Mouse (Mus musculus) intestine, embryonic 14.5 days (tissue): ENCODE measurements at regions not wholly inside any gene's neighbourhood (a gene's known extent, or its start where the extent isn't known, plus 50 kb on each side); places are given as distances from the start of the nearest gene placed in this dataset.
"Not testable (repeated sequence)": the region's sequence is repeated elsewhere in the genome, so short reads cannot be mapped to it uniquely, and the experiment has no call there.

ENCODE experiments used
- ATAC-seq: fragments of 200-750 bp; cut with Nextera tagmentation; replicated peaks from 2 replicates; pipeline ENCODE4 v1.8.0; 2017; ENCODE audit warnings: low read depth, moderate number of reproducible peaks, moderate TSS enrichment, moderate library complexity; ENCODE audit not compliant: low FRiP score, low TSS enrichment
- DNase-seq: peaks from one replicate; pipeline ENCODE4 v3.0.0-alpha.2; 2018; ENCODE audit warnings: low spot score
- H3K27ac ChIP-seq: fragments of 300-500 bp; sonication (generic); 2 replicates; pipeline ENCODE4 v1.5.1; 2014; ENCODE audit warnings: low read depth, mild to moderate bottlenecking, control low read depth
- H3K27me3 ChIP-seq: fragments of 300-500 bp; sonication (generic); replicated peaks from 2 replicates; pipeline ENCODE4 v1.6.1; 2014; ENCODE audit warnings: low read length, control low read depth; ENCODE audit not compliant: control insufficient read depth, insufficient read depth
- H3K36me3 ChIP-seq: fragments of 300-500 bp; sonication (generic); 2 replicates; pipeline ENCODE4 v1.6.1; 2014; ENCODE audit warnings: low read length, control low read depth; ENCODE audit not compliant: control insufficient read depth, insufficient read depth
- H3K4me1 ChIP-seq: fragments of 300-500 bp; sonication (generic); replicated peaks from 2 replicates; pipeline ENCODE4 v1.6.1; 2014; ENCODE audit warnings: low read length, control low read depth, mixed read lengths; ENCODE audit not compliant: control insufficient read depth, insufficient read depth
- H3K4me2 ChIP-seq: fragments of 300-500 bp; sonication (generic); 2 replicates; pipeline ENCODE4 v1.6.1; 2014; ENCODE audit warnings: low read length
- H3K4me3 ChIP-seq: fragments of 300-500 bp; sonication (generic); 2 replicates; pipeline ENCODE4 v1.5.1; 2014; ENCODE audit warnings: low read depth, low read length, control low read depth, mixed read lengths
- H3K9ac ChIP-seq: fragments of 300-500 bp; sonication (generic); 2 replicates; pipeline ENCODE4 v1.6.1; 2014; ENCODE audit warnings: mild to moderate bottlenecking, low read length
- H3K9me3 ChIP-seq: fragments of 300-500 bp; sonication (generic); 2 replicates; pipeline ENCODE4 v1.6.1; 2016; ENCODE audit warnings: low read length, control low read depth; ENCODE audit not compliant: control insufficient read depth
- WGBS: fragments of 180-500 bp; shearing (Covaris S2); extraction: QIAGEN DNeasy Blood & Tissue Kit; methylation state at CpG from one replicate; pipeline ENCODE4 v1.1.7; 2014; 5-methylcytosine and 5-hydroxymethylcytosine counted together

GRCm38 (mm10) chr12:69510736-69511135 is 72.1 kb downstream of the Vcpkmt start:
- no peak overlapping the region for H3K4me2 ChIP-seq
- H3K9ac ChIP-seq: no peak overlapping the region
- DNase-seq: no peak
- H3K9me3 ChIP-seq: no peaks in the 10 kb centered on the region
- no peaks in the 10 kb centered on the region for H3K36me3 ChIP-seq
- peaks cover 8% of the 10 kb centered on the region; the same call in 1 of the 2 replicates for H3K4me1 ChIP-seq
- 72% methylated on average over 4 of the region's 4 CpGs for WGBS
- ATAC-seq: no peak
- no peak overlapping the region for H3K27ac ChIP-seq
- H3K27me3 ChIP-seq: no peaks in the 10 kb centered on the region
- no peak overlapping the region for H3K4me3 ChIP-seq

DNA sequence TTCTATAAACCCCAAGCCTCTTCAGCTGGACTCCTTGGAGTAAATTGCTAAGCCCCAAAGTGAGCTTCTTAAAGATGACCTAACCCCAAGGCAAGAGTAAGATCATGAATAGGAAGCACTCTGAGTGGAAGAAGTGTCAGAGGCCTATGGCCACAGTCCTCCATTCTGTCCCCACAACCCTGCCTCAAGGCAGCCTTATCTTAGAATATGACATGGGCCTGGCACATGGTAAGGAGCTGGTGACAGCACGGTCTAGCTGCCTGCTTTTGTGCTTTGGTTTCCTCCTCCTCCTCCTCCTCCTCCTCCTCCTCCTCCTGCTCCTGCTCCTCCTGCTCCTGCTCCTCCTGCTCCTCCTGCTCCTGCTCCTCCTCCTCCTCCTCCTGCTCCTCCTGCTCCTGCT is 73.6 kb downstream of the Vcpkmt start:
- not testable (repeated sequence) for H3K4me3 ChIP-seq, H3K27ac ChIP-seq, H3K27me3 ChIP-seq, ATAC-seq, H3K9ac ChIP-seq, H3K36me3 ChIP-seq, H3K4me1 ChIP-seq, H3K4me2 ChIP-seq, DNase-seq, H3K9me3 ChIP-seq
- WGBS: 73% methylated on average over 1 of the region's 1 CpGs

GRCm38 (mm10) chr12:69507906-69508305 is 74.9 kb downstream of the Vcpkmt start:
- Histone ChIP-seq H3K9ac (no peak overlapping the region), H3K27ac (no peak overlapping the region), H3K4me3 (no peak overlapping the region), H3K36me3 (no peaks in the 10 kb centered on the region), H3K4me2 (no peak overlapping the region), H3K4me1 (peaks cover 2% of the 10 kb centered on the region; the same call in 1 of the 2 replicates), H3K9me3 (no peaks in the 10 kb centered on the region), H3K27me3 (no peaks in the 10 kb centered on the region)
- ATAC-seq (no peak), DNase-seq (no peak)
- WGBS: 89% methylated on average over 6 of the region's 6 CpGs

DNA sequence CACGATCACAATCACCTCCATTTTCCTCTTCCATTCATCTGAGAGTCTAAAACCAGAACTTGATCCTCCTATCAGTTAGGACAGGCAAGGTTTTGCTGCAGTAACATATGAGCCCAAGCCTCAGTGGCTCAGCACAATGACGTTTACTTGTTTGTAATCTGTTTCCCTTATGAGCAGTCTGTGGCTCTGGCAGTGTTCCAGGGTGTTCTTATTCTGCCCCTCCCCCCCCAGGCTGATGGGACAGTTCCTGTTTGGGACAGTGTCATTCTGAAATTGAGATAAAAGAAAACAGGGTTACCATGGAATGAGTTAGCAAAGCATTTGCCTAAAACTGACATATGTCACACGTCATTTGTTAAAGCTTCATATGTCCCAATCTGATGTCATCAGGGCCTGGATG is 75.5 kb downstream of the Vcpkmt start:
- H3K4me2 ChIP-seq: no peak overlapping the region
- no peaks in the 10 kb centered on the region for H3K27me3 ChIP-seq
- no peak overlapping the region for H3K27ac ChIP-seq
- WGBS: 76% methylated on average over 3 of the region's 3 CpGs
- peaks cover 8% of the 10 kb centered on the region for H3K4me1 ChIP-seq
- DNase-seq: no peak
- no peak overlapping the region for H3K9ac ChIP-seq
- H3K4me3 ChIP-seq: no peak overlapping the region
- no peaks in the 10 kb centered on the region for H3K36me3 ChIP-seq
- no peaks in the 10 kb centered on the region for H3K9me3 ChIP-seq
- no peak for ATAC-seq

DNA sequence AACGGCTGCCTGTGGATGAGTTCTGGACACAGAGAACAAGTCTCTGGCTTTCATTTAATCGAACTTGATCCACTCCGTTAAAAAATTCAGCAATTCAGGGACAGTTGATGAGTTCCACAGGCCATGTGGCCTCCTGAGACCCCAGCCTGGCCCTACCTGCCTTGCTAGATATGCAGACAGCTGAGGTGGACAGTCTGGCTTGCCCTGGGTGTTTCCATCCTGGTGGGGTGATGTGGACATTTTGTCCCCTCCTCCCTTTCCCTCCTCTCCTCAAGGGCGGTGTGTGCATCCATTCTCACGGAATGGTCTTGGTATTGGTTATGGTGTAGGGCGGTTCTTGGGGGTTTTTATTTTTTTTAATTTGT is 80.1 kb downstream of the Vcpkmt start:
- Histone ChIP-seq H3K4me3 (no peak overlapping the region), H3K27me3 (no peaks in the 10 kb centered on the region), H3K9me3 (no peaks in the 10 kb centered on the region), H3K27ac (peak overlapping the region; percentile 93), H3K4me1 (peaks cover 25% of the 10 kb centered on the region), H3K9ac (peak overlapping the region; percentile 46), H3K36me3 (no peaks in the 10 kb centered on the region), H3K4me2 (peak overlapping the region; percentile 45)
- WGBS: 65% methylated on average over 6 of the region's 6 CpGs
- no peak for DNase-seq
- peak; percentile 16; the same call in 1 of the 2 replicates for ATAC-seq

GRCm38 (mm10) chr12:69501783-69502705 is 80.8 kb downstream of the Vcpkmt start:
- Histone ChIP-seq H3K27me3 (no peaks in the 10 kb centered on the region), H3K4me2 (peak overlapping the region; percentile 45), H3K27ac (peak overlapping the region; percentile 93), H3K4me3 (no peak overlapping the region), H3K9me3 (no peaks in the 10 kb centered on the region), H3K4me1 (peaks cover 25% of the 10 kb centered on the region), H3K9ac (peak overlapping the region; percentile 46), H3K36me3 (no peaks in the 10 kb centered on the region)
- peak; percentile 82 for ATAC-seq
- WGBS: 17% methylated on average over 20 of the region's 20 CpGs
- DNase-seq: peak; percentile 82

DNA sequence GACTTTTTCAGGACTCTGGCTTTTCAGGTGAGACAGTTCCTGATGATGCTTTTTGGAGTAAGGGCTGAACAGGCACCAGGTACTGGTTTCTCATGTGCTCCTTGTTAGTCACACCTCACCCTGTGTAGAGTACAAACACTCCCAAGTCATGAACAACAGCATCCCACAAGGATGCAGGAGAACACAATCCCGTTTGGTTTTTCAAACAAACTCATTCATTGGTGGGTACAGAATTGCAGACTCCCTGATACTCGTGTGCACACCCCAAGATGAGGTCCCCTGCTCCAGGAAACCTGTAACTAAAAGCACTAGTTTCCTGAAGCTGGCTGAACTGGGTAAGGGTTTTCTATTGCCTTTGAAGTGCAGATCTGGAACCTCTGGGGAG is 81.5 kb downstream of the Vcpkmt start:
- ATAC-seq (no peak), DNase-seq (no peak)
- Histone ChIP-seq H3K27ac (peak overlapping the region; percentile 93), H3K9ac (no peak overlapping the region), H3K4me1 (peaks cover 27% of the 10 kb centered on the region), H3K4me3 (no peak overlapping the region), H3K4me2 (peak overlapping the region; percentile 45; the same call in 1 of the 2 replicates), H3K27me3 (no peaks in the 10 kb centered on the region), H3K9me3 (no peaks in the 10 kb centered on the region), H3K36me3 (no peaks in the 10 kb centered on the region)
- 41% methylated on average over 2 of the region's 2 CpGs for WGBS

GRCm38 (mm10) chr12:69500600-69501345 is 82.1 kb downstream of the Vcpkmt start:
- Histone ChIP-seq H3K4me2 (no peak overlapping the region), H3K4me3 (no peak overlapping the region), H3K27ac (peak overlapping the region; percentile 93; the same call in 1 of the 2 replicates), H3K36me3 (no peaks in the 10 kb centered on the region), H3K9ac (no peak overlapping the region), H3K27me3 (no peaks in the 10 kb centered on the region), H3K4me1 (peaks cover 28% of the 10 kb centered on the region), H3K9me3 (no peaks in the 10 kb centered on the region)
- ATAC-seq (no peak), DNase-seq (no peak)
- WGBS: 65% methylated on average over 15 of the region's 15 CpGs
